Mouse (Mus musculus) gastrocnemius, adult 18-20 months (tissue): ENCODE measurements around the gene Arfgap3. TPM values are rescaled to one million over a fixed set of nuclear protein-coding genes. Genes with fewer than 3 reads are reported as not detected.
"Not testable (repeated sequence)": the region's sequence is repeated elsewhere in the genome, so short reads cannot be mapped to it uniquely, and the experiment has no call there.

ENCODE experiments used
- DNase-seq: peaks from one replicate; pipeline ENCODE4 v3.0.0; 2021; ENCODE audit warnings: low spot score
- total RNA-seq, 2 experiments: library from RNA; stranded (reverse); gene quantifications; 2 replicates each; pipeline ENCODE4 v1.2.3; 2021

Arfgap3 gene
- total RNA-seq, 2 experiments from 2014 or later: 5.4 to 6.0 TPM

DNA sequence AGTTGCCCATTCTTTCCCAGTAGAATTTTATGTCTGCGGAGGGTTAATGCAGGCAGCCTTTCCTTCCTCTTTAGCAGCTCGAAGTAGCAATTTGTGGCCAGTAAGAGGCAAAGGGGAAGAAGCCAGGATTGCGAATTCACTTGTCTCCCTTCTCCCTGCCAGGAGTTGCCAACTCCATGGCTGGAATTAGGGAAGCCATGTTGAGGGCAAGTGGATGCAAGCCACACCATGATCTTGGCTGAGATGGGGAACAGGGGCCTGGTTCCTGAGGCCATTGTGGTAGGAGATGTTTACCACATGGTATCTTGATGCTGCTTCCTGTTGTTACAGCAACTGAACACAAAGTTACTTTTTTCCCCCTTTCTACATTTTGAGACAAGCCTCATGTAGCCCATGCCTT, 55.1 kb downstream of the Arfgap3 start:
- no peak for DNase-seq

DNA sequence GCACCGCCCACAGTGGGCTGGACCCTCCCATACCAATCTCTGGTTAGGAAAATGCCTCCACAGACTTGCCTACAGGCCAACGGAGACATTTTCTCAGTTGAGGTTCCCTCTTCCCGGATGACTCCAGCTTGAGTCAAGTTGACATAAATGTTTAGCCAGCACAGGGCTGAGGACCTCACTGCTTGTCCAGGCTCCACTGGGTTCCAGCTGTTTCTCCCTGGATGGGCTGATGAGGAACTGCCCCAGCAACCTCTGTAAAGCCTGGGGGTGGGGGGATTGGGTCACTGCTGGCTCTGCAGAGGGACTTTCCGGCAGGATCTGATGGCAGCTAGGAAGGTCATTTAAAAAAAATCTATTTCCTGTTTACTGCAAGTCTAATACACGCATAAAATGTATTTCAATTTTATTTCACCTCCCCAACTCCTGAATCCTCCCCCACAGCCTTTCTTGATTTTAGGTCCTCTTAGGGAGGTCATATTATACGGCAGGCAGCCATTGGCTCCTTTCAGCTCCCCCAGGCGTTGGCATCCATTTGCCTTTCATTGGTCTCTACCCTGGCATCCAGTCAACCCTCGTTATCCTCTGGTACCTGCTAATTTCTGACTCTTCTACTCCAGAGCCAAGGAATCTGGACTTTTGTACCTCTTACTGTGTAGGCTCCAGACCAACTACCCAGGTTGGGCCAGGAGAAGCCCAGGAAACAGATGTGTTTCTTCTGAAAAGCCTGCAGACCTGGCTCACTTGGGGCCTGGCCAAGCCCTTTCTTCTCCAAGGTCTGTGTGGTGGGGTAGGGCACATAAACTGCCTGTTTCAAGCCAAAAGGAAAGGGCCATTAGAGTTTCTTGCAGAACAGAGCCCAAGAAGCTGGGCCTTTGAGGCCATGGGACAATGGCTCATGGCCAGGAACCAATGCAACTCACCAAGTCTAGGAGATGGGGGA, 56.1 kb downstream of the Arfgap3 start:
- no peak for DNase-seq

DNA sequence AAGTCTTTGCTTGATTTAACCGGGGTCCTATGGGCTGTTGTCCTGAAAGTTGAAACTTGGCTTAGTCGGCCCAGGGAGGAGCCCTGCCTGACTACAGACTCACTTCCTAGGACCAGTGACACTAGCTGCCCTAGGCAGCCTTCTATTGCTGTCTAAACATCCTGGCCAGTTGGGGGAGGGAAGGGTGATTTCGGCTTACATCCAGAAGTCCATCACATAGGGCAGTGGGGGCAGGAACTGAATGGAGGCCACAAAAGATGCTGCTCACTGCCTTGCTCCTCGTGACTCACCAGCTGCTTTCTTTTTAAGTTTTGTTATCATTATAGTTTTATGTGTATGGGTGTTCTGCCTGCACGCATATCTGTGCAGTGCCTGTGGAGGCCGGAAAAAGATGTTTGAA, 56.9 kb downstream of the Arfgap3 start:
- no peak for DNase-seq

DNA sequence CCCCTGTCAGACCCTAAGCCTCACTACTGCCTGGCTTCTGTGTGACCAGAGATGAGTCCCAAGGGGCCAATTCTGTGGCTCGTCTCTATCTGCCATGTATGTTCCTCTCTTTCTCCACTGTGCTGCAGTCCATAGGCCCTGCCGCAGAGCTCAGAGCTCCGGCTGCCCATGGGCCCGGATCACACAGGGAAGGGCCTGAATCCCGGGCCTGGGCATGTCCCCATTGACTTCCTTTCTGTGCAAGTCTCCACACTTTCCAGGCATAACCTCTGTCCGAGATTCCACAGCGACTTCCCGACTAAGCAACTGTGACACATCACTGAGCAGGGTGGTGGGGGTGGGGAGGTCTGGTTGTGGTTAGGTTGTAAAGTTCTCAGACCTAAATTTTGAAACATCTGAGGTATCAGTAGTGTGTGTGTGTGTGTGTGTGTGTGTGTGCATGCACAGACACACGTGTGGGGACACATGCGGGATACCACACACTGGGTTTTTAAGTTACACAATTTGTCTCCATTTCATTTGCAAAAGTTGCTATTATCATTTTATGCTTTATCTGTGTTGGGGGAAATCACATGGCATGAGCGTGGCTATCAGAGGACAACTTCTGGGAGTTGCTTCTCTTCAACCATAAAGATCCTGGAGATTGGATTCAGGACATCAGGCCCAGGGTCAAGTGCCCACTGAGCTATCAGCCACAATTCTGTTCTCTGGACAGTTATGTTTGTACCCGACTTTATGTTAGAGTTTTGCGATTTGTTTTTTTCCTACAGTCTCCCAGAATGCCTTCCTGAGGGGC, 57.6 kb downstream of the Arfgap3 start:
- no peak for DNase-seq

DNA sequence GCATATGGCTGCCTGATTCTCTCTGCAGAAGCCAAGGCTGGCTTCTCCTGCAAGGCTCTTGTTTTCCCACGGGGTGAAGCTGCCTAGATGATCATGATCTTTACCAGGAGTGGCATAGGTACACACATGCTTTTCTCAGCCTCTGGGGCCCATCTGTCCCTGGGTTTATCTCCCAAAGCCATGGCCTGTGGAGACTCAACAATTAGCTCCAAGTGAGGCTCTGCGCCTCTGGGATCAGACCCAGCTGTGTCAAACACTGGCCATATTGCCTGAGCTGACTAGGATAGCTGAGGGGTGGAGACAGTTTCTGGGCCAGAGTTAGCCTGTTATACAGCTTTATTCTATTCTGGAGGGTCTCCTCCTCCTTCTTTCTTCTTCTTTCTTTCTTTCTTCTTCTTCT, 59.1 kb downstream of the Arfgap3 start:
- no peak for DNase-seq

DNA sequence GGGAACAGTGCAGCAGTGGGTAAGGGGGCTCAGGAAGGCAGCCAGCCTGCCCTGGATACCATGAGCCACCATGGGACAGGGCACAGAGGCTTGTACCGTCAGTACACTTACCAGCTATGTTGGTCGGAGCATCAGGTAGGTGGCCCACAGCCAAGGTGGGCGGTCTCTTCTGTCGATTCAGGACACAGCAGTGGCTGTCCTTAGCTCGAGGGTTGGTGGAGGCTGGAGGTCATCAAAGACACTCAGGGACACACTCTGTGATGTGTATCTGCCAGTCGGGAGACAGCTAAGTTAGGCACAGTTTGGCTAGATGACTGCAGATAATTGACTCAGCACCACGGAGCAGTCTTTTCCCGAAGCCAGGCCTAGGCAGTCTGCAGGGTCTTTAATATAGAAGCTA, 65.2 kb downstream of the Arfgap3 start:
- DNase-seq: no peak

DNA sequence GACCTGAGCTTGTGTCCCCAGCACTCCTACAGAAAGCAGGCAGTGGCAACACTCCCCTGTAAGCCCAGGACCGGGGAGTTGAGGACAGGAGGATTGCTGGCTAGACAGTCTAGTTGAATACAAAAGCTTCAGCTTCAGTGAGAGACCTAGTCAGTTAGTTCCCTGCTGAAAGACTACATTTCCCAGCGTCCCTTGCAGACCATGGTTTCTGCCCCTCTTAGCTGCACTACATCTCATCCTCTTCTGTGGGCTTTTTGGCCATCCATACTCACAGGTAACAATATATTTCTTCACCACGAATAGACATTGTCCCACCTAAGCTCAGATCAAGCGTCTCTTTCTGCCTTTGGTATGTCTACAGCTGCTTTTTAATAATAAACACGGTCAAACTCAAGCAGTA, 67.7 kb downstream of the Arfgap3 start:
- no peak for DNase-seq

DNA sequence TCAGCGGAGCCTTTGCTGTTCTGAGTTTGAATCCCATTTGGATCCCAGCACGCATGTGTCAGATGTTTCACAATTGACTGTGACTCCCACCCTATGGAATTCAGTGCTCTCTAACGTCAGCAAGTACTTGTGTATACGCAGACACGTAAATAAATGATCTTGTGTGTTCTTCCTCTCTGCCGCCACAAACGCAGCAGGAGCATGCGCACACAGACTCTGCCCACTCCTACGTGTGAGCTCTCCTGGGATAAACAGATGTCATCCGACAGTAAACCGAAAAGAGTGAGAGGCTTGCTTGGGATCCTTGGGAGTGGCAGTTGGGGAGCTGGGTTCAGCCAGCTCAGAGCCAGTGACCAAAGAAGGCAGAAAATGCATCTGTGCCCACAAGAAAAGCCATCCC, 68.7 kb downstream of the Arfgap3 start:
- no peak for DNase-seq

DNA sequence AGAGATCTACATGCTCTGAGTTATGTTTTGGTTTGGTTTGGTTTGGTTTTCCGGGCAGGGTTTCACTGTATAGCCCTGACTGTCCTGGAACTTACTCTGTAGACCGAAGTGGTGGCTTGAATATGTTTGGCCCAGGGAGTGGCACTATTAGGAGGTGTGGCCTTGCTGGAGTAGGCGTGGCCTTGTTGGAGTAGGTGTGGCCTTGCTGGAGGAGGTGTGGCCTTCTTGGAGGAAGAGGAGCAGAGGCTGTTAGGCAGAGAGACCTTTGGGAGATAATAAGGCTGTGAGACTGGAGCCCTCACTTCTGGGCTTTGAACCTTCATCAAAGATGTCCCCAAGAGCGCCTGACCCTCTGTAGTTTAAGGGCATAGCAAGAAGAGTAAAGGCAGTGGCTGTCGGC, 71.5 kb downstream of the Arfgap3 start:
- no peak for DNase-seq

DNA sequence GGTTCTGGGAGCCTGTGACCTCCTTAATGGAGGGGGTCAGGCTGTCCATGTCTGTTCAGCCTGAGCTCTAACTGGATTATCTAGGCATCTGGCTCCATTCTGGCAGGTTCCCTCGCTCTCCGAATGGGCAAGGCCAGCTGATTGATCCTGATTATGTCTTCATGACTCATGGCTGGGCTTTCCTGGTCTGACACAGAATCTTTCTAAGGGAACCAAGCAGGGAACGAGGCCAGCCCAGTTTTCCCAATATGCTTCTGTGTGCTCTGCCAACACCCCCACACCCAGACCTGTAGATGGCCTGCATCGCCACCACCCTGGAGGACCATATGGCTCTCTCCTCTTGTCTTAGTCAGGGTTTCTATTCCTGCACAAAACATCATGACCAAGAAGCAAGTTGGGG, 72.6 kb downstream of the Arfgap3 start:
- DNase-seq: no peak

DNA sequence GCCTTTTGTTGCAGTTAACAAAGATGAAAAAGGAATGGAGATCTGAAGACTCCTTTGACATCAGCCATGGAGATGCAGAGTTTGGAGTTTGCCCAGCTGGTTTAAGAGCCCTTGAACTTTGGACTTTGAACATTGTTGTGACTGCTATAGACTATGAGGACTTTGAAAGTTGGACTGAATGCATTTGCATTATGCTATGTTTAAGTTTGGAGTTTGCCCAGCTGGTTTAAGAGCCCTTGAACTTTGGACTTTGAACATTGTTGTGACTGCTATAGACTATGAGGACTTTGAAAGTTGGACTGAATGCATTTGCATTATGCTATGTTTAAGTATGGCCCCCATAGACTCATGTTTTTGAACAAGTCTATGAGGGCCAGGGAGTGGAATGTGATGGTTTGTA, 75.8 kb downstream of the Arfgap3 start:
- not testable (repeated sequence) for DNase-seq

DNA sequence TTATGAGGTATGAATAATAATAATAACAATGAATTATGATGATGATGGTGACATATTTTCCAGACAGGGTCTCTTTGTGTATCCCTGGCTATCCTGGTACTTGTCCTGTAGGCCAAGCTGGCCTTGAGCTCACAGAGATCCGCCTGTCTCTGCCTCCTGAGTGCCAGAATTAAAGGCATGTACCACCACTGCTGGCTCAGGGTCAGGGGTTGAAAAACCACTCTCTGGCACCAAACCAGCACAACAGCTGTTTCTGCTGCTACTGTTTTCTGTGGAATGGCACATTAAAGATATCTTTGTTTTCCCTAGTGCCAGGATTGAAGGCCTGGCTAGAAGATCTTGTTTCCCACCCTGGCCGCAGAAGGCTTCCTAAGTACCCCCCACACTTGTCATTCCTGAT, 77.0 kb downstream of the Arfgap3 start:
- no peak for DNase-seq

DNA sequence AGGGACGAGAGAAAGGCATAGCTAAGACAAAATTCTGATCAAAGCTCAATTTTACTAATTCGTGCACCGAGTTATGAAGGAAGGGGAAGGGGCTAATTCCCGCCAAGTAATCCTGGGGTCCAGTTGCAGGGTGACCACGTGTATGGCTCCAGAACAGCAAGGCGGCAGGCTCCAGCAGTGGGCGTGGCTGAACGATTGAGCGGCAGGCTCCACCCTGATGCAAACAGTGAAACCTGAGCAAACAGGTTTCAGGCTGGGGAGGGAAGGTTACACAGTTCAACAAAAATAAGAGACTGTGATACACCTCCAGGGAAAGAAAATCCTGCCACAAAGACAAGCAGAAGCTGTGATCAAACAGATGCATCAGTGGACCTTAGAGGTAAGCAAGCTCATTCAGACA, 78.8 kb downstream of the Arfgap3 start:
- not testable (repeated sequence) for DNase-seq

DNA sequence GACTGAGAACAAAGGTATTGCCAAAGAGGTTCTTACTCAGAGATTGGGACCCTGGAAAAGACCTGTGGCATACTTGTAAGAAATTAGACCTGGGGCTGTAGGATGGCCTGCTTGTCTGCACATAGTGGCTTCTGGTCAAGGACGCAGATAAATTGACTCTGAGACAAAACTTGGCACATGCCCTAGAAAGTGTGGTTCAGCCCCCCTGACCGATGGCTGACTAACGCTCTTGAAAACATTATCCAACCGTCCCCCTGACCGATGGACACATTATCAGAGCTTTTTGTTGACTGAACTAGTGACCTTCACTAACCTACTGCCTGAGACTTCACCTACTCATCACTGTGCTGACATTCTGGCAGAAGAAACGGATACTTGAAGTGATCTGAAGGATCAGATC, 80.1 kb downstream of the Arfgap3 start:
- not testable (repeated sequence) for DNase-seq

DNA sequence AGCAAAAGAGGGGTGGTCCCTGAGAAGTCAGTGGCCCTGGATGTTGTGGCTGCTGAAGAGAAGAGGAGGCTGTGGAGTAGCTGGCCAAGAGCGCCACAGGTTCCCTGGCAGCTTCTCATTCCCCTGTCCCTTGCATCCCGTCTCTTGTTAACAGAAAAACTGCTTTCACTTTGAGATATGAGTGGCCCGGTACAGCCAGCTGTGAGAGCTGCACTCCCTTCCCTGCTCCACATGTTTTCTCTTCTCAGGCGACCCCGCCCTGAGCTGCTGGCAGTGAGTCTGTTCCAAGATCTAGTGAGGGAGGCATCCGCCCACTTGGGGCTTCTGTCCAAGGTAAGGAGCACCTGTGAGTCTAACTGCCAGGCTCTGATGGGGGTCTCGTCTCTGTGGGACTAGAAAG, 81.6 kb downstream of the Arfgap3 start:
- DNase-seq: peak; percentile 24

DNA sequence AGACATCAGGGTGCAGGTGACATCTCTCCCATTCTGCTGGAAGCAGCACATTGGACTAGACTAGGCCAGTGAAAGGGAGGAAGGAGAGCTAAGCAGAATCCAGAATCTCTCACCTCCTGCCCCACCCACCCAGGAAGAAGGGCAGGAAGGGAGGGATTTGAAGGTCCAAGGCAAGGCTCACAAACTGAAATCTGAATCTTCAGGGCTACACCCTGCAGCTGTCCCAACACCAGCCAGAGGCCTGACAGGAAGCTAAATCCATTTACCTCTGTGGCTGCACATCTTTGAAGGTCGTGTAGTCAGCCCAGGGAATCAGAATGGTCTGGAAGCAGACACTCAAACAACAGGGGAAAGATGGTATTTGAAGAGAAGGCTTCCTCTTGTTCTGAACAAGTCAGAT, 84.8 kb downstream of the Arfgap3 start:
- DNase-seq: no peak

DNA sequence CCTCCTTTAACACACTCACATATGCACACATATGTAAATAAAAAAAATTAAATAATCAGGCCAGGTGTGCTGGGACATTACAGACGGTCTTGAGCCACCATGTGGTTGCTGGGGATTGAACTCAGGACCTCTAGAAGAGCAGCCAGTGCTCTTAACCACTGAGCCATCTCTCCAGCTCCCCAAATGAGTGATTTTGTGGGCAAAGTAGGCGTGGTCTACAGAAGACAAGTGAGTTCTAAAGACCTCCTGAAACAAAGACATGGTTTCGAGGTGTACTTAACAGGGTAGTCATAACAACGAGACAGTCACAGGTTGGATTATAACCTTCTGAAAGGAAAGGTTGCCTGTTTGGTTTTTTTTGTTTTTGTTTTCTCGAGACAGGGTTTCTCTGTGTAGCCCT, 86.6 kb downstream of the Arfgap3 start:
- DNase-seq: no peak

DNA sequence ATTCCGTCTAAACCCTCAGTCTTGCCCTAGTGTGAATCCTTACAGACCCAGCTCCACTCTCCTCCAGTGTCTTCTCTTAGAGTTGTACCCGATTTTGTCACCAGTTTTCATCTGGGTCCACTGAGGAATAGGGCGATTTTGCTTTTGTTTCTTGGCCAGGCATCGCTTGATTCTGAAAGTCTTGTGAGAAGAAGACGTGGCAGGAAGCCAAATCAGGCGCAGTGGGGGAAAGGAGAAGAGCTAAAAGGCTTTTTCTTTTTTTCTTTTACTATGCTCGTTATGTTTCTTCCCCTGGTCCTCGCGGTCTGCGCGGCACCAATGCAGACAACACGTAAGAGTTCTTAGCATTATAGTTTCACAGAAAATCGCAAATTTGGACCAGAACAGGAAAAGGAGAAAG, 92.1 kb downstream of the Arfgap3 start:
- peak; percentile 26 for DNase-seq

DNA sequence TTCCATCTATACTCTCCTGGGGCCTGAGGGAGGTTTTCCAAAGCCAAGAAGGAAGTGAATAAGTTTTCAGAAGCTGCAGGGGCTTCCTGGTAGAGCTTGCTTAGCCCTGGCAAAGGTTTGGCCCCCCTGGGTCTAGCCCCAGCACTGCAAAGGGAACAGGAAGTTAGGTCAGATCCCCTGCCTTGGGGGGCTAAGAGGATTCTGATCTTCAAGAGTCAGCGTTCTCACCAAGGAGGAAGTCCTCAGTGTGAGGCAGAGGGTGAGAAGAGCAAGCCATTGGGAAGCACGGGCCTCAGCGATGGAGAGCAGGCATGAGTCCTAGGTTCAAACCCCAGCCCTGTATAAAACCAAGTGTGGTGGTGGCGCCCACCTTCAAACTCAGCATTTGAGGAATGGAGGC, 93.6 kb downstream of the Arfgap3 start:
- DNase-seq: no peak

DNA sequence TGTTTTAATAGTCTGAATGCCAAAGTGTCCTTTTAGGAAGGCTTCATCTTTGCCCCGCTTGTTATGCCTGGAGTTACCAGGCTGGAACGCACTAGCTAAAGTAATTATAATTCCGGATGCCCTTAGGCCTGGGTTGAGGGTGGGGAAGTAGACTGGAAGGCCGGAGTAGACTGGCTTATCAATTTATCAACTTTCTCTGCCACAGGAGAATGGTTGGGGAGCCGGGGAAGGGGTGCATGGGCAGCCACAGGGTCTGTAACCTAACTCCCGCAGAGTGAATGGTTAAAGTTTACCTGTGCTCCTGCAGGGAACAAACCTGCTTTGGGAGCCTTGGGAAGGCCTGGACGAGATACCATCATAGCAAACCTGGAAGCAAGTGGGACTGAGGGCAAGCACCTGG, 94.1 kb downstream of the Arfgap3 start:
- no peak for DNase-seq

DNA sequence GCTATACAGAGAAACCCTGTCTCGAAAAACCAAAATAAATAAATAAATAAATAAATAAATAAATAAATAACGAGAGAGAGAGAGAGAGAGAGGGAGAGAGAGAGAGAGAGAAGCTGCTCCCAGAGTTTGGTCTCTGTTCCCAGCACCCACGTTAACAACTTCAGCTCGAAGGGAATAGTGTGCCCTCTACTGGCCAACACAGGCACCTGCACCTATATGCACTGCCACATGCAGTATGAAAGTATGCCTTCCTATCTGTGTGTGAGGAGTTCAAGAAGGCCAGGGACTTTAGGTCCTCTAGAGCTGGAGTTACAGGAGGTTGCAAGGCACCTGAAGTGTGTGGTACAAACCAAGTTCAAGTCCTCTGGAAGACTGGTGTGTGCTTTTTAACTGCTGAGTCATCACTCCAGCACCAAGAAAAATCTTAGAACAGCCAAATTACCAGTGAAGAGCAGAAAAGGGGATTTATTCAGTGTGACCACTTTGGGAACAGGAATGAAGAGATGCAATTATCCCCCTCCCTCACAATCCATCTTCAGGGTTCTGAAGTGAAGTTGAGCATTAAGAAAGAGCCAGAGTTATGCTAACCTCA, 94.8 kb downstream of the Arfgap3 start:
- no peak for DNase-seq

DNA sequence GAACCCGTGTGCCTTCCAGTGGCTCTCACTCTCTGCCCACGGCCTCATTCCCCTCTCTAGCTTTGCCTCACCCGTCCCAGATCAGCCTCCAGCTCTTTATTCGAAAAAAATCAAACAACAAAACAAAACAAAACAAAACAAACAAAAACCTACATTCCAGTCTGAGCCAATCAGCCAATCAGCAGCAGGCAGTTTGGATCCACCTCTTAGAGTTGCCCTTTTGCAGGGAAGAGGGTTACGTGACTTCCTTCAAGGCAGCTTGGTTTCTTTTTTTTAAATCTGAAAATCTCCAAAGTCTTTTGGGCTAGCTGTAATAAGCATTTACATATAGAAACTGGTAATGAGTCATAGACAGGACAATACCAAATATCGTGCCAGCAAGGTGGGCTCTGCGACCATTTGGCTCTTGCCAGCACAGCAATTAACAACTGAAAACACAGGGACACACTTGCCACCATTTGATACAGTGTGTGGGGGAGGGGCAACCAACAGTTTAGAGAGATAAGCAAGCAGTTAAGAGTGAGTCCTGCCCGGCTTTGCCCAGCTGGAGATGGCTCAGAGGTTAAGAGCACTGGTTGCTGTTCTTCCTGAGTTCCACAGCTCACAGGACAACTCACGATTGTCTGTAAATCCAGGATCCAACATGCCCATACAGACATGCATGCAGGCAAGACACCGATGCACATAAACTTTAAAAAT, 95.5 kb downstream of the Arfgap3 start:
- DNase-seq: no peak
